Mouse (Mus musculus) neural tube, embryonic 14.5 days (tissue): ENCODE data around the gene Poglut1. TPM values are rescaled to one million over a fixed set of nuclear protein-coding genes. Genes with fewer than 3 reads are reported as not detected.

ENCODE experiments used
- ATAC-seq: fragments of 200-750 bp; cut with Nextera tagmentation; 2 replicates; pipeline ENCODE4 v1.8.0; 2017; ENCODE audit warnings: low read depth, mild to moderate bottlenecking, moderate TSS enrichment, moderate library complexity
- H3K27ac ChIP-seq: fragments of 300-500 bp; sonication (generic); 2 replicates; pipeline ENCODE4 v1.5.1; 2014; ENCODE audit warnings: low read depth, mild to moderate bottlenecking, control low read depth, low read length, moderate library complexity, mixed read lengths
- H3K27me3 ChIP-seq: fragments of 300-500 bp; sonication (generic); 2 replicates; pipeline ENCODE4 v1.6.1; 2014; ENCODE audit warnings: low read length; ENCODE audit not compliant: control insufficient read depth, insufficient read depth
- H3K36me3 ChIP-seq: fragments of 300-500 bp; sonication (generic); 2 replicates; pipeline ENCODE4 v1.6.1; 2014; ENCODE audit warnings: low read length, mixed read lengths; ENCODE audit not compliant: control insufficient read depth, insufficient read depth
- H3K4me1 ChIP-seq: fragments of 300-500 bp; sonication (generic); 2 replicates; pipeline ENCODE4 v1.6.1; 2014; ENCODE audit warnings: low read length; ENCODE audit not compliant: control insufficient read depth, insufficient read depth
- H3K4me2 ChIP-seq: fragments of 300-500 bp; sonication (generic); 2 replicates; pipeline ENCODE4 v1.6.1; 2014; ENCODE audit warnings: mild to moderate bottlenecking, low read depth, low read length, control low read depth
- H3K4me3 ChIP-seq: fragments of 300-500 bp; sonication (generic); 2 replicates; pipeline ENCODE4 v1.5.1; 2014; ENCODE audit warnings: low read depth, low read length, control low read depth, mixed read lengths
- H3K9ac ChIP-seq: fragments of 300-500 bp; sonication (generic); replicated peaks from 2 replicates; pipeline ENCODE4 v1.6.1; 2014; ENCODE audit warnings: low read depth, mild to moderate bottlenecking, control low read depth, low read length, mixed read lengths
- H3K9me3 ChIP-seq: fragments of 300-500 bp; sonication (generic); 2 replicates; pipeline ENCODE4 v1.6.1; 2016; ENCODE audit warnings: low read length; ENCODE audit not compliant: control insufficient read depth
- WGBS: fragments of 180-500 bp; shearing (Covaris S2); extraction: QIAGEN DNeasy Blood & Tissue Kit; methylation state at CpG from one replicate; pipeline ENCODE4 v1.1.7; 2014; 5-methylcytosine and 5-hydroxymethylcytosine counted together
- polyA plus RNA-seq: library from polyadenylated mRNA; unstranded; fragments of >200 nt; fragmentation: Nextera tagmentation; extraction: Ambion mirVana; gene quantifications from 2 replicates; pipeline ENCODE4 v1.2.1, GENCODE M21; 2014

The Poglut1 gene
- polyA plus RNA-seq, 1 experiment from 2014 or later, result 57.0 TPM

- ATAC-seq, result no peak
- WGBS, result 96% methylated on average over 2 of the region's 2 CpGs
Measured at GRCm38 (mm10) chr16:38519140-38519539, 30.9 kb downstream of the Poglut1 start.

DNA sequence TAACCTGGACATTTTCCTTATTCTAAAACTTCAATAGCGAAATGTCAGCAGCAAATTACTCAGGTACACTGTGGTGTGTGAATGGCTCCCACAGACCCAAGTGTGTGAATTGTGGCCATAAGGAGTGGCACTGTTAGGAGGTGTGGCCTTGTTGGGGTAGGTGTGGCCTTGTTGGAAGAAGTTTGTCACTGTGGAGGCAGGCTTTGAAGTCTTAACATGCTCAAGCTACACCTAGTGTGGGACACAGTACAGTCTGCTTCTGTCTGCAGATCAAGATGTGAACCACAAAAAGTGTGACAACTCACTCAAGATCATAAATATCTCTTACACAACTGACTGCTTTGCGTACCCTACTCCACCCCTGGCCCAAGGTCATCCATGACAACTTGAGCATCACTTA lies 39.2 kb downstream of the Poglut1 start:
- Histone ChIP-seq H3K9me3 (no peaks in the 10 kb centered on the region), H3K4me1 (no peaks in the 10 kb centered on the region), H3K27me3 (no peaks in the 10 kb centered on the region), H3K27ac (no peak overlapping the region), H3K4me2 (no peak overlapping the region), H3K36me3 (peaks cover 26% of the 10 kb centered on the region), H3K4me3 (no peak overlapping the region), H3K9ac (no peak overlapping the region)
- ATAC-seq, result no peak
- WGBS, result 96% methylated on average over 2 of the region's 2 CpGs

More at GRCm38 (mm10) chr16:38519140-38519539, 30.9 kb downstream of the Poglut1 start:
- Histone ChIP-seq H3K27ac (no peak overlapping the region), H3K36me3 (peaks cover 9% of the 10 kb centered on the region), H3K9me3 (no peaks in the 10 kb centered on the region), H3K4me1 (peaks cover 12% of the 10 kb centered on the region; the same call in 1 of the 2 replicates), H3K9ac (no peak overlapping the region), H3K4me3 (no peak overlapping the region), H3K27me3 (no peaks in the 10 kb centered on the region), H3K4me2 (no peak overlapping the region)

- H3K9ac ChIP-seq, result no peak overlapping the region
- peaks cover 24% of the 10 kb centered on the region for H3K36me3 ChIP-seq
Measured at GRCm38 (mm10) chr16:38506041-38506634, 43.9 kb downstream of the Poglut1 start.

DNA sequence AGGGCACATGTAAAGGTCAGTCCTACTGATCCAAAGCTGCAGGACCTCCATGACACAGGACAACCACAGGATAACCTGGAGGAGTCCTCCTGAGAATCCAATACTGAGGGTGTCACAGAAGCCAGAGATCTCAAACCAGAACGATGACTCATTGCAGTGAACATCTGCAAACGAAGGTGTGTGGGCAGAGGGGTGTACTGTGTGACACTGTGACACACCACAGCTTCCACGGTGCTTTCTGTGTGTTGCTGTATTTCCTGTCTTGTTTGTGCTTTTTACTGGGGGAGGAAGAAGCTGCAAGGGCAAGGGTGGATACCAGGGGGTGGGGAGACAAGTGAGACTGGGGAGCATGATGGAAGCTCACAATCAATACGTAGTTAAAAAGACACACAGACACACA lies 46.5 kb downstream of the Poglut1 start:
- Histone ChIP-seq H3K27ac (no peak overlapping the region), H3K36me3 (peaks cover 28% of the 10 kb centered on the region), H3K27me3 (no peaks in the 10 kb centered on the region), H3K9me3 (no peaks in the 10 kb centered on the region), H3K4me2 (no peak overlapping the region), H3K9ac (no peak overlapping the region), H3K4me3 (no peak overlapping the region), H3K4me1 (no peaks in the 10 kb centered on the region)
- WGBS, result 91% methylated on average over 4 of the region's 4 CpGs
- no peak for ATAC-seq

More at GRCm38 (mm10) chr16:38506041-38506634, 43.9 kb downstream of the Poglut1 start:
- Histone ChIP-seq H3K27me3 (no peaks in the 10 kb centered on the region), H3K27ac (no peak overlapping the region), H3K4me1 (no peaks in the 10 kb centered on the region), H3K9me3 (no peaks in the 10 kb centered on the region), H3K4me2 (no peak overlapping the region), H3K4me3 (no peak overlapping the region)
- ATAC-seq, result peak; percentile 90
- WGBS, result 82% methylated on average over 4 of the region's 4 CpGs

GRCm38 (mm10) chr16:38502469-38502868 lies 47.6 kb downstream of the Poglut1 start:
- Histone ChIP-seq H3K27ac (no peak overlapping the region), H3K4me3 (no peak overlapping the region), H3K36me3 (peaks cover 34% of the 10 kb centered on the region), H3K9me3 (no peaks in the 10 kb centered on the region), H3K4me2 (no peak overlapping the region), H3K9ac (no peak overlapping the region), H3K27me3 (no peaks in the 10 kb centered on the region), H3K4me1 (no peaks in the 10 kb centered on the region)
- 95% methylated on average over 10 of the region's 10 CpGs for WGBS
- no peak for ATAC-seq

DNA sequence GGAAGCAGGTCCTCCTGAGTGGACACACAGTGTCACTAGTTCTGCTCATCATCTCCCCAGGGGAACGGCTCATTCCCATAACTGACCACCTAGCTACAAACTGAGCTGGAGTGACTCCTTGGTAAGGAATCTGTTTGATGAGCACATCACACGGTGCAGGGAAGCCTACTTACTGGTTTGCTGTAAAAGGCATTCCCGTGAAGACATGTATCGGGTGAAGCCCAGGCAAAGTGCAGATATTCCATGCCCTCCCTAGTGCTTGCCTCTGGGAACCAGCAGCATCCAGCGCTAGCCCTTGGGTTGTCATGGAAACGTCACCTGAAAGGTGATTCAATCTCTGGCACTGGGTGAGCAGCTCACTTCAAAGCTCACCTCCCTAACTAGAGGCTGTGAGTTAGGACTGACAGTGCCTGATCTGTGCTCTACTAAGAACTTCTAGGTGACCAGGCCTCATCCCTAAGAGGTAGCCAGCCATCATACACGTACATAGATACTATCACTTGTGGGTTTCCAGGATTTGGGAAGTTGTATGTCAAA lies 53.4 kb downstream of the Poglut1 start:
- H3K27me3 ChIP-seq, result no peaks in the 10 kb centered on the region
- H3K4me1 ChIP-seq, result no peaks in the 10 kb centered on the region
- 84% methylated on average over 7 of the region's 7 CpGs for WGBS
- H3K4me2 ChIP-seq, result no peak overlapping the region
- H3K9me3 ChIP-seq, result no peaks in the 10 kb centered on the region
- no peak overlapping the region for H3K4me3 ChIP-seq
- H3K27ac ChIP-seq, result no peak overlapping the region
- ATAC-seq, result no peak
- no peak overlapping the region for H3K9ac ChIP-seq
- H3K36me3 ChIP-seq, result peaks cover 30% of the 10 kb centered on the region

- H3K9me3 ChIP-seq, result no peaks in the 10 kb centered on the region
- H3K36me3 ChIP-seq, result peaks cover 18% of the 10 kb centered on the region
- no peak overlapping the region for H3K4me3 ChIP-seq
- no peaks in the 10 kb centered on the region for H3K4me1 ChIP-seq
- no peak overlapping the region for H3K4me2 ChIP-seq
- H3K27me3 ChIP-seq, result no peaks in the 10 kb centered on the region
- no peak overlapping the region for H3K27ac ChIP-seq
- H3K9ac ChIP-seq, result no peak overlapping the region
- 89% methylated on average over 10 of the region's 10 CpGs for WGBS
- no peak for ATAC-seq
Measured at GRCm38 (mm10) chr16:38493890-38494289, 56.2 kb downstream of the Poglut1 start.

DNA sequence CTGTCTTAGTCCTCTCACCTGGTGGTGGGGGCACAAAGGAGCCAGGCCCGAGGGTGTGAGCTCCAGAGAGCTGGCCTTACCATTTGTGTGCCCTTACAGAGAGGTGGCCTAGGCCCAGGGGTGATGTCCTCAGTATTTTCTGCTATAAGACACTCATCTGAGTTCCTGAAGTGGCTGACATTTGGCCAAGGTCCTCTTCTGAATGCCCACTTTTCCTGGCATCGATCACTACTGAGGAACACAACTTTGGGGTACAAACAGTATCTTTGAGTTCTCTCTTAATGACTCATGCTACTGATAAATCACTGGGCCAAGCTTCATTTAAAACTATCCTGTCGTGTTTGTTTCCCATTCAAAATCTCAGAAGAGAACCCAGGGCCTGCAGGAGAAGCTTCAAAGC lies 57.5 kb downstream of the Poglut1 start:
- H3K4me2 ChIP-seq, result no peak overlapping the region
- H3K36me3 ChIP-seq, result peaks cover 11% of the 10 kb centered on the region
- no peak overlapping the region for H3K4me3 ChIP-seq
- H3K27me3 ChIP-seq, result no peaks in the 10 kb centered on the region
- H3K4me1 ChIP-seq, result no peaks in the 10 kb centered on the region
- 82% methylated on average over 3 of the region's 3 CpGs for WGBS
- ATAC-seq, result no peak
- no peak overlapping the region for H3K27ac ChIP-seq
- H3K9me3 ChIP-seq, result no peaks in the 10 kb centered on the region
- no peak overlapping the region for H3K9ac ChIP-seq

GRCm38 (mm10) chr16:38483582-38484309 lies 66.3 kb downstream of the Poglut1 start:
- Histone ChIP-seq H3K27ac (no peak overlapping the region), H3K27me3 (no peaks in the 10 kb centered on the region), H3K4me1 (no peaks in the 10 kb centered on the region), H3K9me3 (no peaks in the 10 kb centered on the region), H3K9ac (0 out of 2 replicates have a peak overlapping the region, but pooled peaks have one; percentile 7), H3K4me2 (peak overlapping the region; percentile 42), H3K4me3 (peak overlapping the region; percentile 15; the same call in 1 of the 2 replicates), H3K36me3 (no peaks in the 10 kb centered on the region)
- 33% methylated on average over 42 of the region's 42 CpGs for WGBS
- ATAC-seq, result peak; percentile 44
